ENCODE assay signal across 20 mouse cellular contexts in the genomic region with DNA sequence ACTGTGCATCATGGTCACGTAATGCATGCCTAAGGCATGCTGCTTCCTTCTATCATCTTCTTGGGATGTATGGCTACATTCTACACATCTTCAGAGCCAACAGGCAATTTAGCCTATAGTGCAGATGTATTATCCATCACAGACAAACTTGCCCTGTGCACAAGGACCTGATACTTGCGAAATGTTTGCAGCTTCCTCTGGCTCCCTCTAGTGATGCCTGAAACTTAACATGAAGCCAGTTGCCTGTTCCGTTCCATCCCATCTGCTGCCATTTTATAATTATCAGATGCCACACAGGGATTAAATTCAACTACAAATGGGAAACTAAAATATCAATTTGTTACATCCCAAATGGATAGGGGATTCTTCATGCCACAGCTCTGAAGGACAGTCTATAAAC.
DNase-seq lines count a peak whose midpoint lies in the region; ATAC-seq and TF ChIP-seq lines count a peak whose summit lies in the region.
"Had no signal": no experiment of that assay in that cellular context is flagged by ENCODE, and none has a peak within 500 bp of the region (broad histone marks: within the 10 kb centered on the region; RNA-seq: fewer than 3 reads in every experiment).

No protein-coding gene starts in this region.

- no peak for TF ChIP-seq POLR2A in brain, embryonic 14.5 days (IDR thresholded peaks at IDR 0.05; ENCODE audit: borderline replicate concordance, extremely low read depth, insufficient read depth, insufficient read length, poor library complexity, severe bottlenecking)

- ATAC-seq in intestine, postnatal 0 days: no peak
- ATAC-seq in intestine, embryonic 16.5 days: no peak
- no peak for ATAC-seq in lung, embryonic 14.5 days (ENCODE audit: insufficient read depth)
- no peak for ATAC-seq in granulocyte monocyte progenitor cell, adult 5-6 weeks (replicated peaks; ENCODE audit: poor library complexity, severe bottlenecking)
- ATAC-seq: activated CD4-positive, CD25-positive, alpha-beta regulatory T cell, adult 4 months had no signal

- TF ChIP-seq CTCF in intestine, postnatal 0 days (IDR thresholded peaks at IDR 0.05; ENCODE audit: low read depth): peak; percentile 65
- peak; percentile 62 for TF ChIP-seq CTCF in lung, embryonic 14.5 days (IDR thresholded peaks at IDR 0.05; ENCODE audit: low read depth)
- peak; percentile 34; the same call in 1 of the 2 replicates for TF ChIP-seq CTCF in brain, embryonic 14.5 days (IDR thresholded peaks at IDR 0.05; ENCODE audit: borderline replicate concordance, extremely low read depth, insufficient read depth, insufficient read length)

- H3K4me1 ChIP-seq in intestine, postnatal 0 days (replicated peaks; ENCODE audit: control insufficient read depth, insufficient read depth, low read length): no peaks in the 10 kb centered on the region
- no peaks in the 10 kb centered on the region for H3K4me1 ChIP-seq in intestine, embryonic 16.5 days (ENCODE audit: control insufficient read depth, insufficient read depth, low read length)
- H3K4me1 ChIP-seq in lung, embryonic 14.5 days (ENCODE audit: insufficient read depth): no peaks in the 10 kb centered on the region
- H3K4me1 ChIP-seq: embryonic facial prominence, embryonic 12.5 days; forebrain, embryonic 10.5 days; heart, embryonic 12.5 days; hindbrain, embryonic 12.5 days; liver, embryonic 13.5 days; megakaryocyte, embryonic 14.5 days had no signal

- no peak overlapping the region for H3K27ac ChIP-seq in intestine, postnatal 0 days (ENCODE audit: low read depth, low read length)
- no peak overlapping the region for H3K27ac ChIP-seq in intestine, embryonic 16.5 days (ENCODE audit: low read length)
- no peak overlapping the region for H3K27ac ChIP-seq in lung, embryonic 14.5 days (ENCODE audit: low read depth)
- H3K27ac ChIP-seq: embryonic facial prominence, embryonic 12.5 days; forebrain, embryonic 10.5 days; hindbrain, embryonic 12.5 days; liver, embryonic 13.5 days had no signal

- DNase-seq in cerebellum, postnatal 10 days: peak; percentile 33 to 36
- DNase-seq in cerebellum, adult 9-11 months: no peak
- peak; percentile 50 for DNase-seq in lung, embryonic 14.5 days
- DNase-seq in lung, postnatal 4 days: no peak
- DNase-seq in brain, embryonic 14.5 days (ENCODE audit: low read depth): peak; percentile 46
- DNase-seq: cerebellum, adult 18-20 months; gastrocnemius, postnatal 10 days; kidney, adult 11 months; liver, embryonic 13.5 days; right cerebral cortex, adult 18-20 months; spleen, adult 18-20 months had no signal

- no peaks in the 10 kb centered on the region for H3K36me3 ChIP-seq in intestine, postnatal 0 days (ENCODE audit: control insufficient read depth, insufficient read depth)
- no peaks in the 10 kb centered on the region for H3K36me3 ChIP-seq in intestine, embryonic 16.5 days (ENCODE audit: control insufficient read depth, insufficient read depth, low read length)
- no peaks in the 10 kb centered on the region for H3K36me3 ChIP-seq in lung, embryonic 14.5 days (ENCODE audit: insufficient read depth)
- H3K36me3 ChIP-seq: embryonic facial prominence, embryonic 12.5 days; forebrain, embryonic 10.5 days; heart, embryonic 12.5 days; hindbrain, embryonic 12.5 days; liver, embryonic 13.5 days had no signal

- no peaks in the 10 kb centered on the region for H3K9me3 ChIP-seq in intestine, postnatal 0 days (ENCODE audit: control insufficient read depth)
- H3K9me3 ChIP-seq in intestine, embryonic 16.5 days (ENCODE audit: control insufficient read depth, low read length): no peaks in the 10 kb centered on the region
- no peaks in the 10 kb centered on the region for H3K9me3 ChIP-seq in lung, embryonic 14.5 days (ENCODE audit: low read depth, low read length)
- H3K9me3 ChIP-seq: embryonic facial prominence, embryonic 12.5 days; forebrain, embryonic 10.5 days; heart, embryonic 12.5 days; hindbrain, embryonic 12.5 days; liver, embryonic 13.5 days had no signal

- no peaks in the 10 kb centered on the region for H3K27me3 ChIP-seq in intestine, postnatal 0 days (replicated peaks; ENCODE audit: control insufficient read depth, insufficient read depth, low read length)
- no peaks in the 10 kb centered on the region for H3K27me3 ChIP-seq in intestine, embryonic 16.5 days (replicated peaks; ENCODE audit: control insufficient read depth, insufficient read depth, low read length)
- H3K27me3 ChIP-seq in lung, embryonic 14.5 days (ENCODE audit: insufficient read depth, low read length): no peaks in the 10 kb centered on the region
- H3K27me3 ChIP-seq: embryonic facial prominence, embryonic 12.5 days; heart, embryonic 12.5 days; hindbrain, embryonic 12.5 days; liver, embryonic 13.5 days; megakaryocyte, embryonic 14.5 days had no signal

- no peak overlapping the region for H3K4me2 ChIP-seq in intestine, postnatal 0 days (replicated peaks; ENCODE audit: low read depth)
- no peak overlapping the region for H3K4me2 ChIP-seq in intestine, embryonic 16.5 days (ENCODE audit: low read depth, low read length)
- H3K4me2 ChIP-seq in lung, embryonic 14.5 days: no peak overlapping the region
- H3K4me2 ChIP-seq: embryonic facial prominence, embryonic 12.5 days; heart, embryonic 12.5 days; hindbrain, embryonic 12.5 days; liver, embryonic 13.5 days had no signal

- H3K9ac ChIP-seq in intestine, postnatal 0 days (ENCODE audit: low read depth, low read length): no peak overlapping the region
- H3K9ac ChIP-seq in intestine, embryonic 16.5 days (ENCODE audit: low read depth, low read length): no peak overlapping the region
- H3K9ac ChIP-seq in lung, embryonic 14.5 days: no peak overlapping the region
- H3K9ac ChIP-seq: embryonic facial prominence, embryonic 12.5 days; heart, embryonic 12.5 days; hindbrain, embryonic 12.5 days; liver, embryonic 13.5 days had no signal

- 87% methylated on average over 3 of the region's 3 CpGs for WGBS in intestine, postnatal 0 days
- 86% methylated on average over 3 of the region's 3 CpGs for WGBS in intestine, embryonic 16.5 days
- 74% methylated on average over 3 of the region's 3 CpGs for WGBS in lung, embryonic 14.5 days

- H3K4me3 ChIP-seq in intestine, postnatal 0 days (ENCODE audit: low read depth, low read length): no peak overlapping the region
- H3K4me3 ChIP-seq in intestine, embryonic 16.5 days (ENCODE audit: low read length): no peak overlapping the region
- no peak overlapping the region for H3K4me3 ChIP-seq in lung, embryonic 14.5 days (ENCODE audit: low read depth, low read length)
- H3K4me3 ChIP-seq: embryonic facial prominence, embryonic 12.5 days; forebrain, embryonic 10.5 days; heart, embryonic 12.5 days; hindbrain, embryonic 12.5 days; liver, embryonic 13.5 days; megakaryocyte, embryonic 14.5 days had no signal

Comparison
In these comparisons a context has a peak if more than half of its experiments do, and no peak if none do; other contexts are left out.
1. DNase-seq: peak in cerebellum, postnatal 10 days (2 of 2), lung, embryonic 14.5 days (single experiment) and brain, embryonic 14.5 days (single experiment); none in cerebellum, adult 9-11 months (single experiment) and lung, postnatal 4 days (0 of 2).
2. Peak in every context shown above with its lines, with median percentiles within 50 percentile points of each other: CTCF ChIP-seq.